Mouse (Mus musculus) erythroblast, embryonic 14.5 days (primary cell): ENCODE data around the gene Hdac7. TPM values are rescaled to one million over a fixed set of nuclear protein-coding genes. Genes with fewer than 3 reads are reported as not detected.

Experiments used
- H3K27me3 ChIP-seq: 2 replicates; pipeline ENCODE4 v1.6.1; 2012; ENCODE audit warnings: inconsistent platforms; ENCODE audit not compliant: control insufficient read depth
- H3K36me3 ChIP-seq: 2 replicates; pipeline ENCODE4 v1.6.1; 2012; ENCODE audit warnings: mild to moderate bottlenecking, inconsistent platforms; ENCODE audit not compliant: control insufficient read depth
- H3K4me1 ChIP-seq: 2 replicates; pipeline ENCODE4 v1.6.1; 2012; ENCODE audit warnings: inconsistent platforms; ENCODE audit not compliant: control insufficient read depth
- H3K4me3 ChIP-seq: replicated peaks from 2 replicates; pipeline ENCODE3; 2012; ENCODE audit warnings: moderate library complexity, mild to moderate bottlenecking, inconsistent platforms
- H3K9me3 ChIP-seq: 2 replicates; pipeline ENCODE4 v1.6.1; 2012; ENCODE audit warnings: low read length, inconsistent platforms, mixed read lengths; ENCODE audit not compliant: control insufficient read depth
- GATA1 ChIP-seq: IDR thresholded peaks from 2 replicates; pipeline ENCODE4 v1.6.1; 2012; ENCODE audit warnings: low read length, inconsistent platforms, mixed read lengths
- TAL1 ChIP-seq: IDR thresholded peaks from 3 replicates; pipeline ENCODE4 v1.6.1; 2012; ENCODE audit warnings: low read length, inconsistent platforms, mixed read lengths
- polyA plus RNA-seq: library from polyadenylated mRNA; stranded (reverse); fragments of >175 nt; gene quantifications from 2 replicates; pipeline ENCODE4 v1.2.3, GENCODE M21; 2012

Hdac7 gene
- polyA plus RNA-seq, 1 experiment, result 0.45 TPM

- Histone ChIP-seq H3K4me3 (no peak overlapping the region), H3K4me1 (peaks cover 25% of the 10 kb centered on the region), H3K9me3 (peaks cover 6% of the 10 kb centered on the region), H3K36me3 (no peaks in the 10 kb centered on the region; the same call in none of the 2 replicates), H3K27me3 (no peaks in the 10 kb centered on the region)
- TF ChIP-seq GATA1, result no peak
Measured at GRCm38 (mm10) chr15:97862881-97863493, 18.7 kb upstream of the Hdac7 start.

GRCm38 (mm10) chr15:97860353-97860752 is 16.1 kb upstream of the Hdac7 start:
- TF ChIP-seq GATA1 (no peak), TAL1 (no peak)
- Histone ChIP-seq H3K4me1 (peaks cover 25% of the 10 kb centered on the region), H3K27me3 (no peaks in the 10 kb centered on the region), H3K9me3 (no peaks in the 10 kb centered on the region), H3K36me3 (no peaks in the 10 kb centered on the region; the same call in none of the 2 replicates), H3K4me3 (no peak overlapping the region)

- Histone ChIP-seq H3K4me1 (peaks cover 10% of the 10 kb centered on the region), H3K9me3 (no peaks in the 10 kb centered on the region)
Measured at GRCm38 (mm10) chr15:97858431-97858830, 14.1 kb upstream of the Hdac7 start.

GRCm38 (mm10) chr15:97854551-97854950 is 10.2 kb upstream of the Hdac7 start:
- Histone ChIP-seq H3K4me1 (peaks cover 38% of the 10 kb centered on the region), H3K27me3 (no peaks in the 10 kb centered on the region), H3K4me3 (no peak overlapping the region), H3K9me3 (no peaks in the 10 kb centered on the region), H3K36me3 (peaks cover 2% of the 10 kb centered on the region; the same call in 1 of the 2 replicates)
- TF ChIP-seq TAL1 (no peak), GATA1 (no peak)

More at GRCm38 (mm10) chr15:97858431-97858830, 14.1 kb upstream of the Hdac7 start:
- Histone ChIP-seq H3K27me3 (no peaks in the 10 kb centered on the region), H3K4me3 (no peak overlapping the region), H3K36me3 (no peaks in the 10 kb centered on the region; the same call in 1 of the 2 replicates)
- TF ChIP-seq TAL1 (no peak), GATA1 (no peak)

- Histone ChIP-seq H3K4me1 (peaks cover 43% of the 10 kb centered on the region), H3K36me3 (peaks cover 2% of the 10 kb centered on the region; the same call in 1 of the 2 replicates), H3K4me3 (no peak overlapping the region), H3K27me3 (no peaks in the 10 kb centered on the region), H3K9me3 (no peaks in the 10 kb centered on the region)
- TF ChIP-seq GATA1 (no peak), TAL1 (no peak)
Measured at GRCm38 (mm10) chr15:97854059-97854458, 9.8 kb upstream of the Hdac7 start.

- Histone ChIP-seq H3K9me3 (no peaks in the 10 kb centered on the region), H3K36me3 (peaks cover 2% of the 10 kb centered on the region; the same call in 1 of the 2 replicates), H3K4me1 (peaks cover 59% of the 10 kb centered on the region), H3K27me3 (no peaks in the 10 kb centered on the region), H3K4me3 (no peak overlapping the region)
- TF ChIP-seq TAL1 (no peak), GATA1 (no peak)
Measured at GRCm38 (mm10) chr15:97852291-97852690, 8.0 kb upstream of the Hdac7 start.

GRCm38 (mm10) chr15:97851011-97851410 is 6.7 kb upstream of the Hdac7 start:
- peak overlapping the region; percentile 44 for H3K4me3 ChIP-seq
- peaks cover 3% of the 10 kb centered on the region for H3K9me3 ChIP-seq
- H3K36me3 ChIP-seq, result peaks cover 4% of the 10 kb centered on the region; the same call in 1 of the 2 replicates
- TF ChIP-seq TAL1 (no peak), GATA1 (no peak)
- peaks cover 72% of the 10 kb centered on the region for H3K4me1 ChIP-seq
- no peaks in the 10 kb centered on the region for H3K27me3 ChIP-seq

GRCm38 (mm10) chr15:97850441-97850840 is 6.1 kb upstream of the Hdac7 start:
- Histone ChIP-seq H3K4me1 (peaks cover 78% of the 10 kb centered on the region), H3K36me3 (peaks cover 4% of the 10 kb centered on the region; the same call in 1 of the 2 replicates), H3K9me3 (peaks cover 3% of the 10 kb centered on the region), H3K27me3 (no peaks in the 10 kb centered on the region), H3K4me3 (no peak overlapping the region)
- TF ChIP-seq GATA1, result no peak
- TF ChIP-seq TAL1, result no peak

GRCm38 (mm10) chr15:97849116-97849911 is 5.0 kb upstream of the Hdac7 start:
- Histone ChIP-seq H3K9me3 (peaks cover 3% of the 10 kb centered on the region), H3K27me3 (no peaks in the 10 kb centered on the region), H3K4me1 (peaks cover 86% of the 10 kb centered on the region), H3K4me3 (peak overlapping the region; percentile 68), H3K36me3 (peaks cover 4% of the 10 kb centered on the region; the same call in 1 of the 2 replicates)
- TF ChIP-seq TAL1 (no peak), GATA1 (no peak)
